Mouse (Mus musculus): ENCODE measurements around the gene Get4. TPM values are rescaled to one million over a fixed set of nuclear protein-coding genes. Genes with fewer than 3 reads are reported as not detected.
A peak's percentile ranks its signal among the peaks of the same experiment; 100 is the strongest.

Get4 gene
- total RNA-seq, 2 experiments from 2014 or later, result 54.8 to 59.8 TPM

DNA sequence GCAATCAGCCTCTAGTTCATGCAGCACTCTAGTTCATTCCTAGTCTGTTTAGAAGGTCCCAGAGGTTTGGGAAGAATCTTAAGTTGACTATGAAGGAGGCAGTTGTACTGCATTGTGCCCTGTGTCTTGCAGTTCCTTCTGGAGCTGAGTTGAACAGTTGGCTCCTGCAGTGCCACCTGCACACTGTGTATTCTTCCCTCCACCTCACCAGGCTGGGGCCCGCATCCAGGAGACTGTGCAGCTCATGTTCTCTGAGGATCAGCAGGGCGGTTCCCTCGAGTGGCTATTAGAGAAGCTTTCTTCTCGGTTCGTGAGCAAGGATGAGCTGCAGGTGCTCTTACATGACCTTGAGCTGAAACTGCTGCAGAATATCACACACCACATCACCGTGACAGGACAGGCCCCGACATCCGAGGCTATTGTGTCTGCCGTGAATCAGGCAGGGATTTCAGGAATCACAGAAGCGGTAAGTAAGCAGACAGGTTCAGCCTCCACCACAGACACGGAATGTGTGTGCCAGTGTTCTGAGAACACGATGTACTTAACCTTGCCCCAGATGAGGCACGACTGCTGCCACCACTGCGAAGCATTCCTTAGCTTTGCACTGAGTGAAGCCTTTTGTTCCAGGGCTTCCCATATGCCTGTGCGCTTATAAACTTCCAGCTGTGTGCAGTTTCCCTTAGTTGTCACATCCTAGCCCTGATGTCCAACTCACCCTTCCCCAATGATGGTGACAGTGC lies 10.9 kb upstream of the Get4 start:
- intact Hi-C loops (cut with DNase I), result no loop called here

DNA sequence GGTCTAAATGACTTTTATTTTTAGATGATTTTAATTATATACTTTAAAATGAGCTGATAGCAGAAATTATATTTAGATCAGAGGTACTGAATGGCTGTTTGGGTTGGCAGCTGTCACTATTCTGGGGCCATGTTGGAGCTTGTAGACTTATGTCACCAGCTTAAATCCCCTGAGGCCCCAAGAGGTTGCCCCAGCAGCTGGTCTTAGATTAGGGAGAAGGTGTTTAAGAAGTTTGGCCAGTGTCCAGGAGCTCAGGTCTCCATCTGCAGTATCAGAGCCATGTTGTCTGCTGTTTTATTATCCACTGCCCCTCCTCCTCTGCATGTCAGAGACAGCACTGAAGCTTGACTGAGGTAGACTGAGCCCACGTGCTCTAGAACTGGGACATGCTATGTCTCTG lies 8.7 kb upstream of the Get4 start:
- peak; percentile 11 for DNase-seq
- intact Hi-C loops (cut with DNase I), result no loop called here

More for the DNA sequence above, 10.9 kb upstream of the Get4 start:
- DNase-seq, result no peak

- intact Hi-C loops (cut with DNase I), result no loop called here
Observed at GRCm38 (mm10) chr5:139247767-139248166, 4.4 kb upstream of the Get4 start.

DNA sequence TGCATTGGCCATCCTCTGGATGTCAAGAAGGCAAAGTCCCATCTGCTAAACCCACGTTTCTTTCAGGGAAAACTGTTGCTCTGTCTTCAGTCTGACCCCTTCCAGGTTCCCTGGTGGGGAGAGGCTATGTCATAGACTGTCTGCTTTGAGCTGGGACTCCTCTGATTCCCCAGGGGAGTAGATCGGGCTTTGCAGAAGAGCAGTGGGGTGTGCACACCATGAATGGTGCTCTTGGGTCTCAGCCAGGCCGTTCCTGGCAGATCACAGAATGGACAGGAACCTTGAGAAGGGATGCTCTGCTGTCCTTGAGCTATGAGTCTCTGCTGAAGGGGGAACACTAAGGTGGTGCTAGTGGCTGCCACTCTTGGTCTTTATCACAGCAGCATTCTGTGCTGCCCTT lies 3.3 kb upstream of the Get4 start:
- intact Hi-C loops (cut with DNase I), result no loop called here
- DNase-seq, result no peak

More at GRCm38 (mm10) chr5:139247767-139248166, 4.4 kb upstream of the Get4 start:
- no peak for DNase-seq

- no peak for DNase-seq
- intact Hi-C loops (cut with DNase I), result no loop called here
Observed at GRCm38 (mm10) chr5:139251279-139251678, 845 bp upstream of the Get4 start.

DNA sequence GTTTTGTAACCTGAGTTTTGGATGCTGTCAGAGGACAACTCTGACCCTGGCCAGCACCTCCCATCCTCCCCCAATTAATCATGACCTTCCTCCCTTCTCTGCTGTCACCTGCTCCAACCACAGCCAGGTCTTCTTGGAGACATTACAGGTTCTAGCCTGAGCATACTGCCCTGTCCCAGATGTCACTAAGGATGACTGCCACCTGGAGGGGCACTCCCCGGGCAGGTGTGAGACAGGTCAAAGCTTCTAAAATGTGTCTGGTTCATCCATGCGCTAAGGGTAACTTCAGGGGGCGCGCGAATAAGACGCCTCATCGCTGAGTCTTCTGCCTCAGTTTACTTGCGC lies 416 bp upstream of the Get4 start:
- intact Hi-C loops (cut with DNase I), result no loop called here
- DNase-seq, result no peak

GRCm38 (mm10) chr5:139252910-139253245 lies 754 bp downstream of the Get4 start:
- intact Hi-C loops (cut with DNase I), result no loop called here
- DNase-seq, result no peak

- peak; percentile 48 for DNase-seq
- intact Hi-C loops (cut with DNase I), result no loop called here
Observed at GRCm38 (mm10) chr5:139253301-139253741, 1.2 kb downstream of the Get4 start.

- no peak for DNase-seq
- intact Hi-C loops (cut with DNase I), result no loop called here
Observed at GRCm38 (mm10) chr5:139254938-139255337, 2.8 kb downstream of the Get4 start.

- intact Hi-C loops (cut with DNase I), result no loop called here
- DNase-seq, result no peak
Observed at GRCm38 (mm10) chr5:139255777-139256176, 3.7 kb downstream of the Get4 start.

DNA sequence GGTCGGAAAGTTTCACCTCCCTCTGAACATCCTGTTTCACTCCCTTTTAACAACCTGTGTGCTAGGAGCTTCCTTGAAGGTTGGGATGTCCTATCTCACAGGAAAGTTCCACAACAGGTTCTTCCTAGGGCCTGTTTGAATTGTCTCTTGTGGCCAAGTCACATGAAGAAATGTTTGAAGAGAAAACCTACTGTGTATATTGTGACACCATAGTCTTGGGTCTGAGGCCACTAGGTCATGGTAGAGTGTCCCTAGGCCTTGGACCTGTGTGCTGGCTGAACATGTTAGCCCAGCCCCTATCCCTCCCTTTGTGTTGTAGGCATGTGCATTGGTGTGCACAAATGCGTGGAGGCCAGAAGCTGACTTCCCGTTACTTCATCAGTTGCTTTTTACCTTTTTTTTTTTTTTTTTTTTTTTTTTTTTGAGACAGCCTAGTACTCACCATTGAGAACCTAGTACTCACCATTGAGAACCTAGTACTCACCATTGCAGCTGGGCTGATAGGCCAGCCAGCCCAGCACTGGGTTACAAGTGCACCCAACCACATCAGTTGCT lies 4.2 kb downstream of the Get4 start:
- no peak for DNase-seq
- intact Hi-C loops (cut with DNase I), result no loop called here

GRCm38 (mm10) chr5:139257265-139257664 lies 5.1 kb downstream of the Get4 start:
- no peak for DNase-seq
- intact Hi-C loops (cut with DNase I), result no loop called here

- DNase-seq, result no peak
- intact Hi-C loops (cut with DNase I), result no loop called here
Observed at GRCm38 (mm10) chr5:139257818-139258217, 5.7 kb downstream of the Get4 start.

DNA sequence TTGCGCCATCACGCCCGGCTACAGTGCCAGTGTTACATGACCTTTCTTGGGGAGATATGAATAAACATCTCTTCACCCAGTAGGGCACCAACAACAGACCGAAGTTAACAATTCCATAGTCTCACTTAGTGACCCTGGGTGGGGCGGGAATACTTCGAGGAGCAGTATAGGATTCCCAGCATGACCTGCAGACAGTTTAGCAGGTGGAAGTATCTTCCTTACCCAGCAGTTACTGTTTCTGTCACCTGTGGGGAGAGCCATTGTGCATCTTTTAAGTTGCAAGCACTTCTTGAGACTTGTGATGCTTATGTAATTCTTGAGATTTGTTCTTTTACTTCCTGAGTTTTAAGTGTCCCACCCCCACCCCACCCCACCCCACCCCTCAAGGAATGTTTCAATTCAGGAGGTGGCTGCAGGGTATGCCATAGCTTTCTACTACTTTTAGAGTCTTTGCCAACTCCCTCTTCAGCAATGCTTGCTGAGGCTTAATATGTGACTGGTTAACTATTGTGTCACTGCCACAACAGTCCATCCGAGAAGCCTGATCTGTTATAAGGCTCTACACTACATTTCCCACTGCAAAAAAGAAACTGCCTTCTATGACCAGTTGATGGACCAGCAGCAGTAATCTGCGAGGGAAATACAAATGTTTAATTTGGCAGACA lies 6.4 kb downstream of the Get4 start:
- intact Hi-C loops (cut with DNase I), result no loop called here
- DNase-seq, result no peak

DNA sequence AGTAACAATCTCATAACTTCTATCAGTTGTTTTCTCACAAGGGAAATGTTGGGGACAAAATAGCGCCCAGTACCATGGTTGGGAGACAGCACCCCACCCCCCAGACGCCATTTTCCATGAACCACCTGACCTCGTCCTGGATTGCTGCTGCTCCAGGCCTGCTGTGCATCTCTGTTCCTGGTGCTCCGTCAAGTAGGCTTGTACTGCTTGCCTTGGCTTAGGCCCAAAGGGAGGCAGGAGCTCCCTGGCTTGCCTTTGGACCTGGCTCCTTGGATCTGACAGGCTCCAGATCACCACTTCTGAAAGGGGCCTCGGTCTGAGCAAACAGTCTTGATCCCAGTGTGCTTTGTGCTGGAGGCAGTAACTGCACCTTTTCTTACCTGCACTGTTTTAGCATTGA lies 7.7 kb downstream of the Get4 start:
- DNase-seq, result no peak
- intact Hi-C loops (cut with DNase I), result no loop called here

- intact Hi-C loops (cut with DNase I), result no loop called here
- no peak for DNase-seq
Observed at GRCm38 (mm10) chr5:139261403-139261802, 9.3 kb downstream of the Get4 start.

GRCm38 (mm10) chr5:139267661-139268060 lies 15.5 kb downstream of the Get4 start:
- intact Hi-C loops (cut with DNase I), result no loop called here
- DNase-seq, result no peak

DNA sequence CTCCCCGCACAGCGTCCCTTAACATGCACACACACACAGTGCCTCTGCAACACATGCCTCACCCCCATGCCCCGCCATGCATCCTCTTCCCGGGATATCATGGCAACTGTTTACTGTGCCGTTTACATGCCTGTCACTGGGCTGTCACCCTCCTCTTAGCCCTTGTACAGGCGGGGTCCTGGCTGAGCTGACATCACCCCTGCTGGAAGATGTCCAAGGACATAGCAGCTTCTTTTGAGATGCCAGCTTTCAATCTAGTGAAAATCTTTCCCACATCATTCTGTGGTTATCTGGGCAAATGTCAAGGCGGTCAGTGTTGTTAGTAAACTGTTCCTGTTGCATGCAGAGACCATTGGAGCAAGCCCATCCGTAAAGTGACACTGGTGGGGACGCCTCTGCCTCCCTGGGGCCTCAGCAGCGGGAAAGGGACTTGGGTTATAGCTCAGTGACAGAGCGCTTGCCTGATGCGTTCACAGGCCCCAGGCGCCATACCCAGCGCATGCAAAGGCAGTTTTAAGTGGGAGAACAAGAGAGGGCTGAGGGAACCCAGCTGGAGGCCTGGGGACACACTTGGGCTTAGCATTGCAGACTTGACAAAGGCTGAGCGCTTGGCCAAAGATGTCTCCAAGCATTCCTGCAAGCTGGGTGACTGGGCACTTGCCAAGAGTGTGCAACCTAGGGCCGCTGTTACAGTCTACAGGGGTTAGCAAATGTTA lies 18.8 kb downstream of the Get4 start:
- intact Hi-C loops (cut with DNase I), result no loop called here
- DNase-seq, result no peak

GRCm38 (mm10) chr5:139271994-139272554 lies 19.9 kb downstream of the Get4 start:
- intact Hi-C loops (cut with DNase I), result no loop called here
- DNase-seq, result no peak

- DNase-seq, result no peak
- intact Hi-C loops (cut with DNase I), result no loop called here
Observed at GRCm38 (mm10) chr5:139277287-139277686, 25.2 kb downstream of the Get4 start.

- intact Hi-C loops (cut with DNase I), result no loop called here
- DNase-seq, result peak; percentile 60
Observed at GRCm38 (mm10) chr5:139281373-139282112, 29.4 kb downstream of the Get4 start.
